Comparison of ENCODE assay signal across 13 mouse cellular contexts in genomic region chrX:109121161-109121560, GRCm38 (mm10). TPM values are rescaled to one million over a fixed set of nuclear protein-coding genes. Genes with fewer than 3 reads are reported as not detected.
DNase-seq lines count a peak whose midpoint lies in the region; ATAC-seq lines count a peak whose summit lies in the region.
"Had no signal": no experiment of that assay in that cellular context is flagged by ENCODE, and none has a peak within 500 bp of the region (broad histone marks: within the 10 kb centered on the region; RNA-seq: fewer than 3 reads in every experiment).

No protein-coding gene starts in this region.

- H3K9me3 ChIP-seq in forebrain, embryonic 12.5 days, result no peaks in the 10 kb centered on the region
- no peaks in the 10 kb centered on the region for H3K9me3 ChIP-seq in forebrain, embryonic 11.5 days (ENCODE audit: control insufficient read depth, low read length)
- no peaks in the 10 kb centered on the region for H3K9me3 ChIP-seq in kidney, embryonic 16.5 days (ENCODE audit: low read length)
- no peaks in the 10 kb centered on the region for H3K9me3 ChIP-seq in midbrain, embryonic 13.5 days
- H3K9me3 ChIP-seq in midbrain, embryonic 10.5 days (replicated peaks), result no peaks in the 10 kb centered on the region
- no peaks in the 10 kb centered on the region for H3K9me3 ChIP-seq in neural tube, embryonic 14.5 days (ENCODE audit: control insufficient read depth, low read length)
- H3K9me3 ChIP-seq: neural tube, embryonic 13.5 days had no signal

- no peaks in the 10 kb centered on the region for H3K36me3 ChIP-seq in forebrain, embryonic 12.5 days (replicated peaks)
- no peaks in the 10 kb centered on the region for H3K36me3 ChIP-seq in forebrain, embryonic 11.5 days (ENCODE audit: control insufficient read depth, insufficient read depth, low read length)
- H3K36me3 ChIP-seq in kidney, embryonic 16.5 days (ENCODE audit: insufficient read depth, low read length), result no peaks in the 10 kb centered on the region
- H3K36me3 ChIP-seq in midbrain, embryonic 13.5 days, result no peaks in the 10 kb centered on the region
- H3K36me3 ChIP-seq in midbrain, embryonic 10.5 days, result no peaks in the 10 kb centered on the region
- H3K36me3 ChIP-seq in neural tube, embryonic 14.5 days (ENCODE audit: control insufficient read depth, insufficient read depth, low read length), result no peaks in the 10 kb centered on the region
- H3K36me3 ChIP-seq: neural tube, embryonic 13.5 days had no signal

- H3K27ac ChIP-seq in forebrain, embryonic 12.5 days, result no peak overlapping the region
- H3K27ac ChIP-seq in forebrain, embryonic 11.5 days (ENCODE audit: low read depth, low read length), result no peak overlapping the region
- no peak overlapping the region for H3K27ac ChIP-seq in kidney, embryonic 16.5 days (ENCODE audit: low read length)
- H3K27ac ChIP-seq in midbrain, embryonic 13.5 days, result no peak overlapping the region
- H3K27ac ChIP-seq in midbrain, embryonic 10.5 days (replicated peaks), result no peak overlapping the region
- no peak overlapping the region for H3K27ac ChIP-seq in neural tube, embryonic 14.5 days (ENCODE audit: low read depth, low read length)
- H3K27ac ChIP-seq: neural tube, embryonic 13.5 days had no signal

- no peak overlapping the region for H3K4me3 ChIP-seq in forebrain, embryonic 12.5 days (replicated peaks)
- H3K4me3 ChIP-seq in forebrain, embryonic 11.5 days (ENCODE audit: low read depth, low read length), result no peak overlapping the region
- no peak overlapping the region for H3K4me3 ChIP-seq in kidney, embryonic 16.5 days (ENCODE audit: low read length)
- no peak overlapping the region for H3K4me3 ChIP-seq in midbrain, embryonic 13.5 days (replicated peaks)
- no peak overlapping the region for H3K4me3 ChIP-seq in midbrain, embryonic 10.5 days
- no peak overlapping the region for H3K4me3 ChIP-seq in neural tube, embryonic 14.5 days (ENCODE audit: low read depth, low read length)
- H3K4me3 ChIP-seq: neural tube, embryonic 13.5 days had no signal

- H3K27me3 ChIP-seq in forebrain, embryonic 12.5 days, result no peaks in the 10 kb centered on the region
- no peaks in the 10 kb centered on the region for H3K27me3 ChIP-seq in forebrain, embryonic 11.5 days (ENCODE audit: control insufficient read depth, insufficient read depth, low read length)
- no peaks in the 10 kb centered on the region for H3K27me3 ChIP-seq in kidney, embryonic 16.5 days (ENCODE audit: insufficient read depth, low read length)
- no peaks in the 10 kb centered on the region for H3K27me3 ChIP-seq in midbrain, embryonic 13.5 days
- H3K27me3 ChIP-seq in midbrain, embryonic 10.5 days (ENCODE audit: low read depth, poor library complexity, severe bottlenecking), result no peaks in the 10 kb centered on the region
- H3K27me3 ChIP-seq in neural tube, embryonic 14.5 days (ENCODE audit: control insufficient read depth, insufficient read depth, low read length), result no peaks in the 10 kb centered on the region
- H3K27me3 ChIP-seq: neural tube, embryonic 13.5 days had no signal

- H3K9ac ChIP-seq in forebrain, embryonic 12.5 days, result no peak overlapping the region
- no peak overlapping the region for H3K9ac ChIP-seq in forebrain, embryonic 11.5 days (ENCODE audit: low read length)
- H3K9ac ChIP-seq in kidney, embryonic 16.5 days (replicated peaks; ENCODE audit: low read length), result no peak overlapping the region
- no peak overlapping the region for H3K9ac ChIP-seq in midbrain, embryonic 13.5 days (replicated peaks)
- H3K9ac ChIP-seq in neural tube, embryonic 14.5 days (replicated peaks; ENCODE audit: low read depth, low read length), result no peak overlapping the region
- H3K9ac ChIP-seq: neural tube, embryonic 13.5 days had no signal

- no peak overlapping the region for H3K4me2 ChIP-seq in forebrain, embryonic 12.5 days
- H3K4me2 ChIP-seq in forebrain, embryonic 11.5 days (ENCODE audit: low read depth, low read length, severe bottlenecking), result no peak overlapping the region
- H3K4me2 ChIP-seq in kidney, embryonic 16.5 days (replicated peaks; ENCODE audit: low read depth, low read length), result no peak overlapping the region
- no peak overlapping the region for H3K4me2 ChIP-seq in midbrain, embryonic 13.5 days (replicated peaks)
- H3K4me2 ChIP-seq in neural tube, embryonic 14.5 days (ENCODE audit: low read depth, low read length), result no peak overlapping the region
- H3K4me2 ChIP-seq: neural tube, embryonic 13.5 days had no signal

- WGBS in forebrain, embryonic 12.5 days, result 41% methylated on average over 9 of the region's 9 CpGs
- WGBS in forebrain, embryonic 11.5 days, result 45% methylated on average over 9 of the region's 9 CpGs
- WGBS in kidney, embryonic 16.5 days, result 46% methylated on average over 9 of the region's 9 CpGs
- WGBS in midbrain, embryonic 13.5 days, result 39% methylated on average over 9 of the region's 9 CpGs
- WGBS in midbrain, embryonic 10.5 days, result 48% methylated on average over 9 of the region's 9 CpGs
- 35% methylated on average over 9 of the region's 9 CpGs for WGBS in neural tube, embryonic 14.5 days

- no peak for DNase-seq in forebrain, embryonic 11.5 days (ENCODE audit: low spot score)
- DNase-seq in kidney, adult 9 months, result no peak
- DNase-seq in midbrain, embryonic 10.5 days (ENCODE audit: low spot score), result no peak
- DNase-seq: adrenal gland, postnatal 36 days; liver; thymus, adult 2 months had no signal

- 0 out of 2 replicates have a peak, but pooled peaks have one; percentile 23 for ATAC-seq in forebrain, embryonic 12.5 days (ENCODE audit: low FRiP score)
- no peak for ATAC-seq in forebrain, embryonic 11.5 days (replicated peaks; ENCODE audit: low FRiP score)
- 0 out of 2 replicates have a peak, but pooled peaks have one; percentile 15 for ATAC-seq in kidney, embryonic 16.5 days (ENCODE audit: low FRiP score, low TSS enrichment)
- 0 out of 2 replicates have a peak, but pooled peaks have one; percentile 30 for ATAC-seq in midbrain, embryonic 13.5 days
- ATAC-seq in neural tube, embryonic 14.5 days (ENCODE audit: low read depth), result peak; percentile 49; the same call in 1 of the 2 replicates
- no peak for ATAC-seq in erythroid progenitor cell, adult 5-6 weeks (replicated peaks; ENCODE audit: low FRiP score, poor library complexity, severe bottlenecking)
- ATAC-seq: forebrain, embryonic 16.5 days had no signal

- H3K4me1 ChIP-seq in forebrain, embryonic 12.5 days, result no peaks in the 10 kb centered on the region
- no peaks in the 10 kb centered on the region for H3K4me1 ChIP-seq in forebrain, embryonic 11.5 days (replicated peaks; ENCODE audit: control insufficient read depth, insufficient read depth, low read length)
- 0 out of 2 replicates have a peak, but pooled peaks cover 3% of the 10 kb centered on the region for H3K4me1 ChIP-seq in kidney, embryonic 16.5 days (ENCODE audit: insufficient read depth, low read length)
- peaks cover 8% of the 10 kb centered on the region; the same call in 1 of the 2 replicates for H3K4me1 ChIP-seq in midbrain, embryonic 13.5 days (replicated peaks)
- H3K4me1 ChIP-seq in midbrain, embryonic 10.5 days, result peaks cover 17% of the 10 kb centered on the region
- H3K4me1 ChIP-seq in neural tube, embryonic 14.5 days (ENCODE audit: control insufficient read depth, insufficient read depth, low read length), result no peaks in the 10 kb centered on the region

RNA-seq across cellular contexts. Expression of gene Sh3bgrl, which starts 26.0 kb away (rescaled TPM):
- 236 TPM in 2 replicates for polyA plus RNA-seq in forebrain, embryonic 12.5 days (2016; fragmentation: Nextera tagmentation; extraction: Ambion mirVana)
- polyA plus RNA-seq in forebrain, embryonic 11.5 days (2014; fragmentation: Nextera tagmentation; extraction: Ambion mirVana), result 197 and 244 TPM in 2 replicates
- 121 TPM in 2 replicates for polyA plus RNA-seq in kidney, embryonic 16.5 days (2015; fragmentation: Nextera tagmentation; extraction: Ambion mirVana)
- 210 and 247 TPM in 2 replicates for polyA plus RNA-seq in midbrain, embryonic 13.5 days (2015; fragmentation: Nextera tagmentation; extraction: Ambion mirVana)
- polyA plus RNA-seq in midbrain, embryonic 10.5 days (2016; fragmentation: Nextera tagmentation; extraction: Ambion mirVana), result 148 and 175 TPM in 2 replicates
- polyA plus RNA-seq in neural tube, embryonic 14.5 days (2014; fragmentation: Nextera tagmentation; extraction: Ambion mirVana), result 210 and 227 TPM in 2 replicates
- total RNA-seq in erythroid progenitor cell, adult 5-6 weeks (2015; ENCODE audit: low replicate concordance), result 66.7 and 71.0 TPM in 2 replicates
- total RNA-seq in erythroid progenitor cell, adult 5-6 weeks (2017; ENCODE audit: low replicate concordance), result 35.3 and 38.5 TPM in 2 replicates

Comparison
In these comparisons a context has a peak if more than half of its experiments do, and no peak if none do; other contexts are left out.
1. ATAC-seq: peak in forebrain, embryonic 12.5 days (single experiment), kidney, embryonic 16.5 days (single experiment), midbrain, embryonic 13.5 days (single experiment) and neural tube, embryonic 14.5 days (single experiment); none in forebrain, embryonic 11.5 days (single experiment) and erythroid progenitor cell, adult 5-6 weeks (single experiment).